Mouse (Mus musculus): Measurements from ENCODE around the gene Pld1.

Pld1 gene

GRCm38 (mm10) chr3:28041236-28041635 is 102.7 kb downstream of the Pld1 start:
- intact Hi-C loops (cut with DNase I), result no loop called here

- intact Hi-C loops (cut with DNase I), result no loop called here
Observed at GRCm38 (mm10) chr3:28042366-28042765, 103.9 kb downstream of the Pld1 start.

GRCm38 (mm10) chr3:28047599-28047998 is 109.1 kb downstream of the Pld1 start:
- intact Hi-C loops (cut with DNase I), result no loop called here

GRCm38 (mm10) chr3:28049526-28049925 is 111.0 kb downstream of the Pld1 start:
- intact Hi-C loops (cut with DNase I), result no loop called here

GRCm38 (mm10) chr3:28053076-28053475 is 114.6 kb downstream of the Pld1 start:
- intact Hi-C loops (cut with DNase I), result no loop called here

- intact Hi-C loops (cut with DNase I), result no loop called here
Observed at GRCm38 (mm10) chr3:28060713-28061112, 122.2 kb downstream of the Pld1 start.

GRCm38 (mm10) chr3:28061155-28061554 is 122.7 kb downstream of the Pld1 start:
- intact Hi-C loops (cut with DNase I), result no loop called here

- intact Hi-C loops (cut with DNase I), result no loop called here
Observed at GRCm38 (mm10) chr3:28079211-28079610, 140.7 kb downstream of the Pld1 start.

- intact Hi-C loops (cut with DNase I), result no loop called here
Observed at GRCm38 (mm10) chr3:28080116-28080515, 141.6 kb downstream of the Pld1 start.

GRCm38 (mm10) chr3:28081012-28081411 is 142.5 kb downstream of the Pld1 start:
- intact Hi-C loops (cut with DNase I), result no loop called here

- intact Hi-C loops (cut with DNase I), result no loop called here
Observed at GRCm38 (mm10) chr3:28083218-28083617, 144.7 kb downstream of the Pld1 start.

- intact Hi-C loops (cut with DNase I), result no loop called here
Observed at GRCm38 (mm10) chr3:28084281-28084680, 145.8 kb downstream of the Pld1 start.

- intact Hi-C loops (cut with DNase I), result no loop called here
Observed at GRCm38 (mm10) chr3:28091296-28091695, 152.8 kb downstream of the Pld1 start.

GRCm38 (mm10) chr3:28091741-28092140 is 153.2 kb downstream of the Pld1 start:
- intact Hi-C loops (cut with DNase I), result no loop called here

- intact Hi-C loops (cut with DNase I), result no loop called here
Observed at GRCm38 (mm10) chr3:28093684-28094302, 155.3 kb downstream of the Pld1 start.

- intact Hi-C loops (cut with DNase I), result no loop called here
Observed at GRCm38 (mm10) chr3:28095451-28095850, 157.0 kb downstream of the Pld1 start.

- intact Hi-C loops (cut with DNase I), result no loop called here
Observed at GRCm38 (mm10) chr3:28099175-28099574, 160.7 kb downstream of the Pld1 start.

GRCm38 (mm10) chr3:28104992-28105391 is 166.5 kb downstream of the Pld1 start:
- intact Hi-C loops (cut with DNase I), result loop anchor here (5.0 to 10.0 kb wide), 2 partner anchors 390 to 643 kb away; partner anchors contain the start of gene Fndc3b

GRCm38 (mm10) chr3:28107446-28108004 is 169.0 kb downstream of the Pld1 start:
- intact Hi-C loops (cut with DNase I), result loop anchor here (2.0 to 10.0 kb wide), 3 partner anchors 125 to 645 kb away; partner anchors contain the start of gene Fndc3b

GRCm38 (mm10) chr3:28111516-28111915 is 173.0 kb downstream of the Pld1 start:
- intact Hi-C loops (cut with DNase I), result no loop called here

GRCm38 (mm10) chr3:28113881-28114280 is 175.4 kb downstream of the Pld1 start:
- intact Hi-C loops (cut with DNase I), result no loop called here

GRCm38 (mm10) chr3:28141716-28142115 is 203.2 kb downstream of the Pld1 start:
- intact Hi-C loops (cut with DNase I), result no loop called here

- intact Hi-C loops (cut with DNase I), result no loop called here
Observed at GRCm38 (mm10) chr3:28142121-28142520, 203.6 kb downstream of the Pld1 start.

All from adrenal gland (tissue).